Mouse (Mus musculus) spleen, postnatal 36 days (tissue): ENCODE data around the gene Hipk2.
"Not testable (repeated sequence)": the region's sequence is repeated elsewhere in the genome, so short reads cannot be mapped to it uniquely, and the experiment has no call there.

Experiments used
- DNase-seq, 2 experiments: peaks; one replicate each; pipeline ENCODE4 v3.0.0; 2022; ENCODE audit warnings: low spot score in 2 of 2, mixed read lengths in 1 of 2

Hipk2 gene

GRCm38 (mm10) chr6:38703526-38703925 is 172.4 kb downstream of the Hipk2 start:
- DNase-seq = no peak

GRCm38 (mm10) chr6:38702810-38703399 is 173.1 kb downstream of the Hipk2 start:
- no peak for DNase-seq

GRCm38 (mm10) chr6:38701421-38701820 is 174.5 kb downstream of the Hipk2 start:
- DNase-seq = no peak

- no peak for DNase-seq
These were observed 177.6 kb downstream of the Hipk2 start for GRCm38 (mm10) chr6:38698233-38698889.

- DNase-seq = no peak
These were observed 179.4 kb downstream of the Hipk2 start for GRCm38 (mm10) chr6:38696570-38696969.

GRCm38 (mm10) chr6:38695380-38696054 is 180.4 kb downstream of the Hipk2 start:
- peak; percentile 51 to 63 for DNase-seq

GRCm38 (mm10) chr6:38692556-38692955 is 183.4 kb downstream of the Hipk2 start:
- no peak for DNase-seq

GRCm38 (mm10) chr6:38691052-38691451 is 184.9 kb downstream of the Hipk2 start:
- no peak for DNase-seq

- no peak for DNase-seq
These were observed 185.3 kb downstream of the Hipk2 start for GRCm38 (mm10) chr6:38690615-38691014.

GRCm38 (mm10) chr6:38688841-38689240 is 187.1 kb downstream of the Hipk2 start:
- DNase-seq = no peak

GRCm38 (mm10) chr6:38687216-38687615 is 188.7 kb downstream of the Hipk2 start:
- DNase-seq = no peak

GRCm38 (mm10) chr6:38682532-38682931 is 193.4 kb downstream of the Hipk2 start:
- no peak for DNase-seq

- no peak for DNase-seq
These were observed 198.3 kb downstream of the Hipk2 start for GRCm38 (mm10) chr6:38677629-38678028.

GRCm38 (mm10) chr6:38676723-38677122 is 199.2 kb downstream of the Hipk2 start:
- no peak for DNase-seq

GRCm38 (mm10) chr6:38676217-38676616 is 199.7 kb downstream of the Hipk2 start:
- no peak for DNase-seq

GRCm38 (mm10) chr6:38672011-38672410 is 204.0 kb downstream of the Hipk2 start:
- DNase-seq = no peak

GRCm38 (mm10) chr6:38671270-38671669 is 204.7 kb downstream of the Hipk2 start:
- DNase-seq = no peak

GRCm38 (mm10) chr6:38670488-38670887 is 205.5 kb downstream of the Hipk2 start:
- not testable (repeated sequence) for DNase-seq

GRCm38 (mm10) chr6:38669580-38669979 is 206.4 kb downstream of the Hipk2 start:
- no peak for DNase-seq

- no peak for DNase-seq
These were observed 213.0 kb downstream of the Hipk2 start, which contains the start of gene Clec2l for GRCm38 (mm10) chr6:38662714-38663615. Gene Clec2l (plus strand): TSS chr6:38663069.

- DNase-seq = no peak
These were observed 214.3 kb downstream of the Hipk2 start for GRCm38 (mm10) chr6:38661626-38662025.
